Mouse (Mus musculus) small intestine, adult 2 months (tissue): ENCODE data around the gene Elovl5.

Experiments
- CTCF ChIP-seq: fragments of 200-500 bp; IDR thresholded peaks from 2 replicates; pipeline ENCODE4 v1.5.1; 2012; ENCODE audit warnings: low read depth, mild to moderate bottlenecking, control low read depth, inconsistent platforms, low read length, moderate library complexity, mixed read lengths; ENCODE audit not compliant: insufficient replicate concordance, insufficient read length; ENCODE audit errors: extremely low read depth
- POLR2A ChIP-seq: fragments of 200-500 bp; IDR thresholded peaks from 2 replicates; pipeline ENCODE4 v1.6.1; 2012; ENCODE audit warnings: low read depth, mild to moderate bottlenecking, control low read depth, inconsistent platforms, low read length, moderate library complexity

DNA sequence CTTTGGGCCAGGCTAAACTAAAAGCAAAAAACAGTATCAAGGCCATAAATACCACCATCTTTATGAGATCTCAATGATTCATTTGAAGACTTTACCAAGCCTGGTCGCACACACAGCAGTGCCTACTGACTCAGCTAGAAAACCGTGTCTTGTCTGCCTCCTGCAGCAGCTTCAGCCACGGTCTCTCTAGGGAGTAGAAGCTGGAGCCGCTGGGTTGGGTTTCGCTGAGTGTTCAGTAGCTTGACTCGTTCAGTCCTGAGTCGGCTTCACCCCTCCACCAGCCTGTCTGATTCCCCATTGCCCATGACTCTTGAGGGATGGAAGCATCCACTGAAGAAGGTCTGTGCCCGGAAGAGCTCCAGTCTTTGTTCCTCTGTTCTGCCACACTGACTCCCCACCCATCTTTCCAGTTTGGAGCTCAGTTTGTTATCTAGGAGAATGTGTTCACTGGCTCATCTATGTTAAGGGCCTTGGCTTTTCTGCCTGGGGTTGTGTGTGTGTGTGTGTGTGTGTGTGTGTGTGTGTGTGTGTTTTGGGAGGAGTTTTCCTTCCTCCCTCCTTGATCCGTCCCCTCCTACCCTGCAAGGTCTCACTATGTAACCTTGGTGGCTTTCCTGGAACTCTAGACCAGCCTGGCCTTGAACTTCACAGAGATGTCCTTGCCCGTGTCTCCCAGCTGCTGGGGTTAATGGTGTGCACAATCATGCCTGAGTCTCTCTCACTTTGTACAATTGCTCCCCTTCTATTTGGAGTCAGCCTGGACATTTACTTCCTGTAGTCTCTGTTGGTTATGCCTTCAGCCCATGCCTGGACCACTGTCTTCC lies 13.1 kb downstream of the Elovl5 start:
- TF ChIP-seq POLR2A, result no peak
- no peak for TF ChIP-seq CTCF
